Mouse (Mus musculus) erythroid progenitor cell, adult 5-6 weeks (primary cell): ENCODE results near the gene Tmc3. TPM values are rescaled to one million over a fixed set of nuclear protein-coding genes. Genes with fewer than 3 reads are reported as not detected.

Experiments used
- ATAC-seq: replicated peaks from 2 replicates; pipeline ENCODE4 v1.8.0; 2016; ENCODE audit warnings: moderate number of reproducible peaks, mild to moderate bottlenecking, moderate TSS enrichment, inconsistent platforms; ENCODE audit not compliant: poor library complexity, low FRiP score, severe bottlenecking
- total RNA-seq, 2 experiments: library from RNA; stranded (forward) in 1 of 2; stranded (reverse) in 1 of 2; fragments of 150-400 nt in 1 of 2; fragments of 186-747, 209-891 nt in 1 of 2; gene quantifications; 2 replicates each; pipeline versions ENCODE4 v1.2.3 to v1.2.4; 2015 to 2017; ENCODE audit warnings: low replicate concordance in 2 of 2

The Tmc3 gene
- total RNA-seq, 2 experiments from 2014 or later = 0.42 to 1.2 TPM

DNA sequence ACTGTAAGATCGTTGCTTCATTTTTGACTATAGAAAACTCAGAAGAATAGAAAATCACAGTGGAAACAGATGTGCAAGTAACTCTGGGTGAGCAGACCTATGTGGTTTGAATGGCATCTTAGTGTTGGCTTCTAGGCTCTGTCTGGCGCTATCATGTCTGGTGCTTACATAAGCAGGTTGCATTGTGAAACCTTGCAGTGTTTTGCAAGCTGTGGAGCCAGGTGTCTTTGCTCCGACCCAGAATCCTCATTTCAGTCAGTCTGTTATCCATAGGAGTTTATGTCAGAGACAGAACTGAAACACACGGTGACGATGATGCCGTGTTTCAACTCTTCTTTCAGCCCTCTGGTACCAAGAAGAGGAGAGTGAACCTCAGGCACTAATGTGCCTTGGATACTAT lies 49.1 kb downstream of the Tmc3 start:
- no peak for ATAC-seq

DNA sequence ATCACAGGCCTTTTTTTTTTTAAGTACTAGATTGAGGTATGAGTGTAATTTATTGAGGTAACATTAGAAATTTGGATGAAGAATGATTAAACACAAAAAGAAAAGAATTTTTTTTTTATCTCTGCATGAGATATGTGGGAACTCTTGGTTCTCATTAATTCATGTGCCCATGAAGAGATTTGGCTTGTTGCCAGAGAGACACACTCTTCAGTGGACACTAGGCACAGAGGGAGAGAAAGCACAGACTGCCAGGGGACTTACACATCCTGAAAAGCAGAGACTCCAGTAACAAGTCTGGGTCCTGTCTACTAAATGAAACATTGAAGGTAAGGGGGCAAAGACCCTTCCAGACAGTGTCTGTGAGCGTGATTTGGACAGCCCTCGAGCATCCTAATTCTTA lies 51.0 kb downstream of the Tmc3 start:
- ATAC-seq = no peak

GRCm38 (mm10) chr7:83636425-83636824 lies 51.7 kb downstream of the Tmc3 start:
- no peak for ATAC-seq

DNA sequence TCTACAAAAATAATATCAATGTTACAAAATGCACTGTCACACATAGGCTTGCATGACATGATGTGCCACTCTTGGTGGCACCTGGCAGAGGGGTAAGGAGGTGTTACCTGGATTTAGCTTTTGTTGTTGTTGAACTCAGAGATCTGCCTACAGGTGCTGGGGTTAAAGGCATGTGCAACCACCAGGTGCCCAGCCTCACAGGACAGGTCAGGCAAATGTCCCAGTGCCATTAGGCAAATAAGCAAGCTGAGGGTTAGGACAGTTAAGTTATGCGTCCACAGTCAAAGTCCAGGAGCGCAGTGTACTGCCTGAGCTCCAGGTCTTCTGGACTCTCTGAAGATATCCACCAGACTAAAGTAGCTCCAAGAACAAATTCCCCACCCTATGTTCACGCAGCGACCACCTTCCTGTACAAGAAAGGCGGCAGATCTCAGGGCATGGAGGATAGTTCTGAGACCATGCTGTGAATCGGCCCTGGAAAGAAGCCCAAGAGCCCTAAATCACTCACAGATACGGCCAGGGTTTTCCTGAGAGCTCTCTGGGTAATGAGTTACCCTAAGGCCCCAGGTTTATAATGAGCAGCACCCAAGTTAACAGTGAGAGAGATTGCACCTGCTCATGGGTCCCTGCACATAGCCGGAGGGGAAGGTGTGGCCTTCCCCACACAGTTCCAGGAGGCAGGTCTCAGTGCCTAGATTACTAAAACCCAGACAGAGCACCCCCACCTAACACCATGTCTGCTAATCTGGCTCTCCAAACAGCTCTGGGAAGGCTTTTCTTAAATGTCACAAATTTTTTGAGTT lies 53.3 kb downstream of the Tmc3 start:
- no peak for ATAC-seq

- ATAC-seq = no peak
These were observed 54.4 kb downstream of the Tmc3 start for GRCm38 (mm10) chr7:83639084-83639483.

DNA sequence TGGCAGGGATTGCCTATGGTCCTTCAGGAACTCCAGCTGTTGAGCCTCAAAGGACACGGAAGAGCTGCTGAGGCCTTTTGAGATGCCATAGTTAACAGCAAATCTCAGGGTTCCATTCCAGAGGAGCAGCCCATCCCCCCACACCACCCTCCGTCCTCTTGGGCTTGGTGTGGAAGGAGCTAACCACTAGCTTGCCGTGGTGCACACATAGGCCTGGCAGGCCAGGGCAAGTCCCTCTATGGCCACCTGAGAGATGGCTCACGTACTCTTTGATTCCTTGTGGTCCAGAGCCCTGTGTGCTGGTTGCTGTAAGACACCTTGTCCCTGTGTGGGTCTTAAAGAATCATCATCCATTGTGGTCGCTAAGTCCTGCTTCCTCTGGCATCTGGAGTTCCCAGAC lies 55.9 kb downstream of the Tmc3 start:
- ATAC-seq = no peak

DNA sequence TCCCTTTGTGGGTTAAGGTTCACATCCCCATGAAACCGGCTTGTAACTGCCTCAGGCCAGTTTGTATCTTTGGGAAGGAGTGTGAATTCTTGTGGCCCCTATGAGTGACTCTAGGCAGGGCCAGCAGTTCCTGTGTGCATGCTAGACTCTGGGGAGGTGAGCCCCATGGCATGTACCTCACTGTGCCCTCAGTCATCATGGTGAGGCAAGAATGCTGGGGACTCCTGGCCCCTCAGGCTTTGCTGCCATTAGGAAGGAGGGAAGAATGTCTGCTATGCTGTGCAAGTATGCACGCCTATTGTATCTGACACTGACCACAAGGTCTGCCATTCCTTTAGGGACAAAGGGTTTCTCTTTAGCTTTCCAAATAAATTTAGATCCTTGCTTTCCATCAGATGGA lies 56.4 kb downstream of the Tmc3 start:
- ATAC-seq = no peak

- ATAC-seq = no peak
These were observed 58.9 kb downstream of the Tmc3 start for GRCm38 (mm10) chr7:83643581-83643980.

GRCm38 (mm10) chr7:83644761-83645160 lies 60.0 kb downstream of the Tmc3 start:
- ATAC-seq = no peak

DNA sequence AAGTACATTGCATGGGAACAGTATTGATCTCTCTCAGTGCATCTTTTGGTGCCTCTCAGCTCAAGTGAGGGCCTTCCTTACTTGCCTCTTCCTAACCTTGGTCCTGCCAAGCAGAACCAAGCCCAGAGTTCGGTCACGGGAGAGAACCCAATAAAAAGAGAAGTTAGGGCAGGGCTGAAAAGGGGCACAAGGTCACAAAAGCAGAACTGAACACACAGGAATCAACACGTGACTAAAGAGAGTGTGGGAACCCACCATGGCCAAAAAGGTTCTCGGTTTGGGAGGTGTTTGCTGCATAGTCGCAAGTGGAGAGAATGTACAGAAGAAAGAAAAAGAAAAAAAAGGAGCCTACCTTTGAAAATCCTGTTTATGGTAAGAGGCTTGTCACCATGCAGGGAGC lies 60.7 kb downstream of the Tmc3 start:
- ATAC-seq = no peak

- ATAC-seq = no peak
These were observed 64.1 kb downstream of the Tmc3 start for GRCm38 (mm10) chr7:83648807-83649206.

- no peak for ATAC-seq
These were observed 65.9 kb downstream of the Tmc3 start for GRCm38 (mm10) chr7:83650638-83651037.

DNA sequence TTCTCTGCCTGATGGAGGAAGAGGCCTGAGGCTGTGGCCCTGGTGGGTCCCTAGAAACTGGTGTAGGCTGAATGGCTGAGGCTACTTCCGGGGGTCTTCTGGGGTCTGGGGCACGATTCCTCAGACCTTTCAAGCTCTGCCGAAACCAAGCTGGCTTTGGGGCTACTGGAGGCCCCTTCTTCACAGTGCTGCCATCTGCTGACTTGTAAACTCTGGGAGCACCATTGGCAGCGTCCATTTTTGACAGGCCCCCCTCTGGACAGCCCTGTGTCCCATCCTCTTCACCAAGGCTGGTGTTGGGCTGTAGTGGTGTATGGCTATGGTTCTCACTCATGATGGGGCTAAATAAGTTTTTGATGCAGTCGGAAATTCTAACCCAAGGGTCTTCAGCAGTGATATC lies 67.8 kb downstream of the Tmc3 start:
- no peak for ATAC-seq

- no peak for ATAC-seq
These were observed 68.9 kb downstream of the Tmc3 start for GRCm38 (mm10) chr7:83653605-83654051.

GRCm38 (mm10) chr7:83654196-83654595 lies 69.5 kb downstream of the Tmc3 start:
- ATAC-seq = no peak

DNA sequence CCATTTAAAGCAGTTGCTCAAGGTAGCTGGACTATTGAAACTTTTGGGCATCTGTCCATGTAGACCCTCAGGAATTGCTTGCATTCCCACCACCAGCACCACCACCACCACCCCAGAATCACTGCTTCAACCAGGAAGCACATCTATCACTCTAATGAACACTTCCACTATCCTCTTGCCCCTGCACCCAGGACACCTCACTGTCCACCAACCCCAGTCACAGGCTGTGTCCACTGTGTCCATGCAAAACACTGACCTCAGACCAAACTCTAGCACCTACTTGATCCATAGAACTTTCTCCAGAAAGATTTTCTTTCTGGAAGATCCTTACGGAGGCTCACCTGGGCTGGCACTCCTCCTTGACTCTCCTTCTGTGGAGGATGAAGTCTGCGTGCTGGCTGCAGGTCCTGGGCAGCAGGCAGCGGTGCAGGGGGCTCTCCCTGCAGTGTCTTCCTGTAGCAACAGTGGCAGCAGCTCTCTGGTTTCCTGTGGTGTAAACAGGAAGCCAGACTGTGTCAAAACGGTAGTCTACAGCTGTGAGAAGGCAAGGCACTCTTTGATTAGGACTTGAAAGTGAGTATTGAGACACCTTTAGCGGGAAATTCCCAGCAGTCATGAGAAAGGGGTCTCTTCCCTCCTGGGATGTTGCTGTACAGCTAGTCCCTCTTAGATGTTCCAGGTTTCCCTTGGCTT lies 70.4 kb downstream of the Tmc3 start:
- no peak for ATAC-seq

- ATAC-seq = no peak
These were observed 74.0 kb downstream of the Tmc3 start for GRCm38 (mm10) chr7:83658716-83659115.

DNA sequence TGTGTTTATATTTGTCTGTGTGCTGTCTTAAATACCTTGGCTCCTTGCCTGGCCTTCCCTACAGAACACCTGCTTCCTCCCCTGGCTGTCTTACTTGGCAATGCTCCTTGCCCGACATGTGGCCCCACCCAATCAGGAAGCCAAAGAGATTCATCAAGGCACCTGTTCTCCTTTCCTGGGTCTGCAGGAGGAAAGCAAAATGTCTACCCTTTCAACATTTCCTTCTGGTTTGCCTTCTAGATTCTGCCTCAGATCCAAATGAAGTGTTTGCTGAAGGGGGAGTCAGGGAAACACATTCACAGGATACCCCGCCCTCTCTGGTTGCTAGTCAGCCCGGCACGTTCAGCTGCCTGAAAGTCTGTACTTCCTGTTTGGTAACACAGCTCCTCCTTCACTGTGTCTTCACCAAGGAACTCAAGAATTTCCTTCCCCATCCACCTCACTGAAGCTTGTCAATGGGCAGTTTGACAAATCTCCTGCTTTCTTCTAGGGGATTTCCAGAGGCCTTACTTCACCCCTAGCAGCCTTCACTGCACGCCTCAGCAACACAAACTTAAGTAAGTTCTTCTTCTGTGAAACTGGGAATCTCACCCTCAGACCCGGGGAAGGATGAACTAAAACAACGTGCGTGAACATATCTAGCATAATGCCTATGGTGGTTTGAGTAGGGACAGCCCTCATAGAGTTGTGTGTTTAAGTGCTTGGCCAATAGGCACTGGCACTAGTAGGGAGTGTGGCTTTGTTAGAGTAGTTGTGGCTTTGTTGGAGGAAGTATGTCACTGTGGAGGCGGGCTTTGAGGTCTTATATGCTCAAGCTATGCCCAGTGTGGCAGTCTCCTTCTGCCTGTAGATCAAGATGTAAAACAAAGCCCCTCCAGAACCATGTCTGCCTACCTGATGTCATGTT lies 74.7 kb downstream of the Tmc3 start:
- ATAC-seq = no peak

GRCm38 (mm10) chr7:83660273-83660691 lies 75.6 kb downstream of the Tmc3 start:
- ATAC-seq = no peak

GRCm38 (mm10) chr7:83661031-83661430 lies 76.3 kb downstream of the Tmc3 start:
- no peak for ATAC-seq
